Mouse (Mus musculus) thymus, adult 2 months (tissue): Measurements from ENCODE around the gene Cyb5b.

Experiments
- CTCF ChIP-seq: fragments of 200-500 bp; IDR thresholded peaks from 2 replicates; pipeline ENCODE4 v1.5.1; 2012; ENCODE audit warnings: mild to moderate bottlenecking, control low read depth, low read length, moderate library complexity, borderline replicate concordance; ENCODE audit not compliant: control insufficient read depth, poor library complexity, insufficient read depth; ENCODE audit errors: extremely low read depth
- POLR2A ChIP-seq: fragments of 200-500 bp; IDR thresholded peaks from 2 replicates; pipeline ENCODE4 v1.6.1; 2012; ENCODE audit warnings: mild to moderate bottlenecking, low read length, control low read depth, moderate library complexity; ENCODE audit not compliant: control insufficient read depth, poor library complexity, insufficient read depth; ENCODE audit errors: extremely low read depth

DNA sequence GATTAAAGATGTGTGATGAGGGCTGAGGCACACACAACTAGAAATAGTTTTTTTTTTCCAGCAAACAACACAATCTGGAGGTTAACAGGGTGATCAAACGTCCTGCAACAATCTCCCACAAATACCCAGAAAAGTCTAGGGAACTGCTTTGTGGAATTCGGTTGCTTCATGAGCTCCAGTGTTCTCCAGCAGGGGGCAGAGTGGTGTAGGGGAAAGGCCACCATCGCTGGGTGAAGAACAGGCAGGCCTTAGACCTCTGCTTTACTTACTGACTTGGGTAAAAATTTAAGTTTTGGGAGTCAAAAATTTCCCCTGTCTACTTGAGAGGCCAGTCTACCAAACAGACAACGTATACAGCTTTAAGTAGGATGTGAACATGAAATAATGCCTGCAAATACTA lies 45.9 kb upstream of the Cyb5b start:
- TF ChIP-seq CTCF (peak; percentile 53; the same call in 1 of the 2 replicates), POLR2A (no peak)
